Mouse (Mus musculus) embryo, embryonic 10.5 days (tissue): ENCODE data around the gene Olfr1123.
"Not testable (repeated sequence)": the region's sequence is repeated elsewhere in the genome, so short reads cannot be mapped to it uniquely, and the experiment has no call there.

ENCODE experiments used
- DNase-seq: peaks from one replicate; pipeline ENCODE4 v3.0.0-alpha.2; 2015; ENCODE audit warnings: low spot score

Gene Olfr1123

GRCm38 (mm10) chr2:87416335-87416734 lies at the start of gene Olfr1123:
Olfr1123 (plus strand) TSS chr2:87416635.
- DNase-seq: no peak

GRCm38 (mm10) chr2:87369595-87369994 lies 46.8 kb upstream of the Olfr1123 start, which contains the start of gene Olfr1121:
Olfr1121 (plus strand) TSS chr2:87369895.
- no peak for DNase-seq

- no peak for DNase-seq
Measured at GRCm38 (mm10) chr2:87371726-87372125, 44.7 kb upstream of the Olfr1123 start.

GRCm38 (mm10) chr2:87383935-87384334 lies 32.5 kb upstream of the Olfr1123 start:
- no peak for DNase-seq

GRCm38 (mm10) chr2:87385549-87385948 lies 30.9 kb upstream of the Olfr1123 start, which contains the start of gene Olfr1122:
Olfr1122 (plus strand) TSS chr2:87385849.
- no peak for DNase-seq

- not testable (repeated sequence) for DNase-seq
Measured at GRCm38 (mm10) chr2:87393605-87394004, 22.8 kb upstream of the Olfr1123 start.

- DNase-seq: not testable (repeated sequence)
Measured at GRCm38 (mm10) chr2:87394686-87395085, 21.7 kb upstream of the Olfr1123 start.

GRCm38 (mm10) chr2:87429975-87430374 lies 13.5 kb downstream of the Olfr1123 start, which contains the start of gene Olfr1124:
Olfr1124 (plus strand) TSS chr2:87430275.
- no peak for DNase-seq

GRCm38 (mm10) chr2:87437731-87438130 lies 21.3 kb downstream of the Olfr1123 start:
- no peak for DNase-seq

- no peak for DNase-seq
Measured at GRCm38 (mm10) chr2:87453662-87454061, 37.2 kb downstream of the Olfr1123 start, which contains the start of gene Olfr1126. Olfr1126 (plus strand) TSS chr2:87453962.

GRCm38 (mm10) chr2:87461769-87462168 lies 45.3 kb downstream of the Olfr1123 start:
- DNase-seq: no peak
